Mouse (Mus musculus) stomach, postnatal 0 days (tissue): Measurements from ENCODE around the gene Llgl1. TPM values are rescaled to one million over a fixed set of nuclear protein-coding genes. Genes with fewer than 3 reads are reported as not detected.
A peak's percentile ranks its signal among the peaks of the same experiment; 100 is the strongest.

Experiments
- ATAC-seq: fragments of 200-750 bp; cut with Nextera tagmentation; 2 replicates; pipeline ENCODE4 v1.8.0; 2017; ENCODE audit not compliant: low FRiP score, low TSS enrichment
- DNase-seq: peaks from one replicate; pipeline ENCODE4 v3.0.0-alpha.2; 2016; ENCODE audit warnings: low spot score
- H3K27ac ChIP-seq: fragments of 300-500 bp; sonication (generic); replicated peaks from 2 replicates; pipeline ENCODE4 v1.5.1; 2014; ENCODE audit warnings: mild to moderate bottlenecking, control low read depth
- H3K27me3 ChIP-seq: fragments of 300-500 bp; sonication (generic); 2 replicates; pipeline ENCODE4 v1.6.1; 2014; ENCODE audit warnings: low read length; ENCODE audit not compliant: control insufficient read depth, insufficient read depth
- H3K36me3 ChIP-seq: fragments of 300-500 bp; sonication (generic); 2 replicates; pipeline ENCODE4 v1.6.1; 2014; ENCODE audit warnings: low read length, mixed read lengths; ENCODE audit not compliant: control insufficient read depth, insufficient read depth
- H3K4me1 ChIP-seq: fragments of 300-500 bp; sonication (generic); replicated peaks from 2 replicates; pipeline ENCODE4 v1.6.1; 2014; ENCODE audit warnings: antibody characterized with exemption; ENCODE audit not compliant: control insufficient read depth, insufficient read depth
- H3K4me2 ChIP-seq: fragments of 300-500 bp; sonication (generic); replicated peaks from 2 replicates; pipeline ENCODE4 v1.6.1; 2014; ENCODE audit warnings: low read depth, mild to moderate bottlenecking, control low read depth, moderate library complexity
- H3K4me3 ChIP-seq: fragments of 300-500 bp; sonication (generic); 2 replicates; pipeline ENCODE4 v1.5.1; 2014; ENCODE audit warnings: low read depth, low read length, control low read depth
- H3K9ac ChIP-seq: fragments of 300-500 bp; sonication (generic); 2 replicates; pipeline ENCODE4 v1.6.1; 2014; ENCODE audit warnings: mild to moderate bottlenecking, low read length, control low read depth, mixed read lengths
- H3K9me3 ChIP-seq: fragments of 300-500 bp; sonication (generic); 2 replicates; pipeline ENCODE4 v1.6.1; 2016; ENCODE audit warnings: low read length; ENCODE audit not compliant: control insufficient read depth
- CTCF ChIP-seq: IDR thresholded peaks from 2 replicates; pipeline ENCODE4 v1.5.1; 2016; ENCODE audit warnings: antibody characterized with exemption, low read depth, mild to moderate bottlenecking, moderate library complexity
- EP300 ChIP-seq: optimal IDR thresholded peaks from 2 replicates; pipeline ENCODE3; 2016; ENCODE audit warnings: antibody characterized with exemption
- WGBS: fragments of 180-500 bp; shearing (Covaris S2); extraction: QIAGEN DNeasy Blood & Tissue Kit; methylation state at CpG from one replicate; pipeline ENCODE4 v1.1.7; 2014; 5-methylcytosine and 5-hydroxymethylcytosine counted together
- polyA plus RNA-seq: library from polyadenylated mRNA; unstranded; fragments of >200 nt; fragmentation: Nextera tagmentation; extraction: Ambion mirVana; gene quantifications from 2 replicates; pipeline ENCODE4 v1.2.1, GENCODE M21; 2015

The Llgl1 gene
- polyA plus RNA-seq, 1 experiment from 2014 or later: 13.6 TPM

DNA sequence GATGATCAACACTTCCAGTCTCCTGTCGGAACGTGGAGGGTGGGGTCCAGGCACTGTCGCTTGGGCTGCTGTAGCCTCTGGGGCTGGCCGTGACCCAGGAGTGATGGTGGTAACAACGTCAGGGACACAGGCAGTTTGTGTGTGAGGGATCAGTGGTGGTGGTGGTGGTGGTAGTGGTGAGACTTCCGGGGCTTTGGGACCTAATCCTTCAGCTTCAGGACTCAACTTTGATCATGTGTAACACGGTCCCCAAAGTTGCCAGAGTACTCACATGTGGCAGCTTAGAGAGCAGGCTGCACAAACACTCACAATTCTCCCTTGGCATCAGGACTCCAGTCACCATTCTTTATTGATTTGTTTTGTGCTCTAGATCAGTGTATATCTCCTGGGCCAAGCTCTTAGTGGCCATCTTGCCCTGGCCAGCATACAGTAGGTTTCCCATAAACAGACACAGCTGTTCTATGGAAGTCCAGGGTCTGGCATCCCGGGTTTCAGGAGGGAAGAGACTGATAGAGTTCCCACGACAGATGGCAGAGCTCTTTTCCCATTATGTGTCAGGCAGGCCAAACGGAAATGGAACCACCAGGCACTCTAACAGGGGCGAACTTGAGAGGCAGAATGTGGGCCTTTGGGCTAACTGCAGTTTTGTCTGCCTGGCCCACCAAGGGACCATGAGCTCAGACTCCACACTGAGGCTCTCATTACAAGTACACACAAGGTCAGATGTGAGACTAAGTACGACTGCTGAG lies 28.0 kb downstream of the Llgl1 start:
- H3K9ac ChIP-seq: peak overlapping the region; percentile 92
- peak; percentile 1; the same call in 1 of the 2 replicates for ATAC-seq
- H3K9me3 ChIP-seq: no peaks in the 10 kb centered on the region
- H3K4me3 ChIP-seq: peak overlapping the region; percentile 85
- H3K4me1 ChIP-seq: no peaks in the 10 kb centered on the region; the same call in 1 of the 2 replicates
- no peak for DNase-seq
- WGBS: 2% methylated on average over 12 of the region's 12 CpGs
- peak overlapping the region; percentile 71 for H3K4me2 ChIP-seq
- peak overlapping the region; percentile 92 for H3K27ac ChIP-seq
- TF ChIP-seq CTCF (no peak), EP300 (no peak)
- H3K36me3 ChIP-seq: peaks cover 20% of the 10 kb centered on the region
- no peaks in the 10 kb centered on the region for H3K27me3 ChIP-seq

DNA sequence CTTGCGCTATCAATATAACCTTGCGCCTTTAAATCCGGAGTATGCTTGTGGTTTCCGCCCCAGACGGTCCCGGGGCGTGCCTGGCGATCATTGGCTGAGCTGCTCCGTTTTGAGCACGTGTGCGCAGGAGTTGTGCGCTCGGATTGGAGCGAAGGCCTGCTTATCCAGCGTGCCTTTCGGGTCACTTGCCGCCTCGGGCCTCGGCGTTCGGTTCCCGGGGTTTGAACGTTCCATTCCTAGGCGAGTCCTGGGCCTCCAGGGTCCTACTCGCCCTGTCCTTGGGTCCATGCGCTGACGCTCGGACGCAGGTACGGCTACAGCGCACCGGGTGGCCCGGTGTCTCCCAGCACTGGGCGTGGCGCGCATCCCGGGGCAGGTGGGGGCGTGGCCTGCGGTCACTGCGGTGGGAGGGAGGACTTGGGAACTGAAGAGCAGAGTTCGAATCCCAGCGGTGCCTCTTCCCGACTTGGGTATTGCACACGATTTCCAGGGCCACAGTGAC lies 28.8 kb downstream of the Llgl1 start, which contains the start of gene Mief2:
Gene Mief2, plus strand, starts transcription at position 139 of the 502 bp plus-strand sequence.
- no peaks in the 10 kb centered on the region for H3K27me3 ChIP-seq
- no peaks in the 10 kb centered on the region for H3K9me3 ChIP-seq
- H3K36me3 ChIP-seq: peaks cover 16% of the 10 kb centered on the region
- H3K4me3 ChIP-seq: peak within 1 kb of the TSS; percentile 85
- H3K27ac ChIP-seq: peak within 1 kb of the TSS; percentile 92
- no peak for TF ChIP-seq EP300
- TF ChIP-seq CTCF: 0 out of 2 replicates have a peak, but pooled peaks have one; percentile 3
- peak; percentile 92 for ATAC-seq
- no peaks in the 10 kb centered on the region; the same call in 1 of the 2 replicates for H3K4me1 ChIP-seq
- WGBS: under 1% methylated on average over 44 of the region's 44 CpGs
- DNase-seq: peak; percentile 96
- peak within 1 kb of the TSS; percentile 71 for H3K4me2 ChIP-seq
- H3K9ac ChIP-seq: peak within 1 kb of the TSS; percentile 92

DNA sequence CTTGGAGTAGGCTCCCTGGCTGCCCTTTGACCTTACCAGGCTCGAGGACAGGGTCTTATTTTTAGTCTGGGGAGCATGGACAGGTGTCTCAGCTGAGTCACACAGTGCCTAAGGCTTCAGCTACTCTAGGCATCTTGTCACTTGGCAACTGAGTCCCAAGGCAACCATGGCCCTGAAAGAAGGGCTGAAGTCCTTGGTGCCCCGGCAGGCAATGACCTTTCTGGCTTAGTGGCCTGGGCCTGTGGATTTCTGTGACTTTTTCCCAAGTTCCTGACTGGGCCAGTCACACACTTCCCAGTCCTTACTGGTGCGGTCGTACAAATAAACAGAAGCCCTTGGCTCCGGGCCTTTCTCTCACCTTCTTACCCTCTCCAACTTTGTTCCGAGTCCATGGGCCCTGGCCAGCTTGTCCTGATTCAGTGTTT lies 29.7 kb downstream of the Llgl1 start:
- DNase-seq: no peak
- Histone ChIP-seq H3K27me3 (no peaks in the 10 kb centered on the region), H3K9ac (no peak overlapping the region), H3K4me2 (peak overlapping the region; percentile 71), H3K27ac (peak overlapping the region; percentile 92; the same call in 1 of the 2 replicates), H3K4me1 (no peaks in the 10 kb centered on the region; the same call in 1 of the 2 replicates), H3K9me3 (no peaks in the 10 kb centered on the region), H3K36me3 (peaks cover 8% of the 10 kb centered on the region), H3K4me3 (0 out of 2 replicates have a peak overlapping the region, but pooled peaks have one; percentile 85)
- ATAC-seq: no peak
- TF ChIP-seq EP300 (no peak), CTCF (no peak)
- WGBS: 61% methylated on average over 6 of the region's 6 CpGs

DNA sequence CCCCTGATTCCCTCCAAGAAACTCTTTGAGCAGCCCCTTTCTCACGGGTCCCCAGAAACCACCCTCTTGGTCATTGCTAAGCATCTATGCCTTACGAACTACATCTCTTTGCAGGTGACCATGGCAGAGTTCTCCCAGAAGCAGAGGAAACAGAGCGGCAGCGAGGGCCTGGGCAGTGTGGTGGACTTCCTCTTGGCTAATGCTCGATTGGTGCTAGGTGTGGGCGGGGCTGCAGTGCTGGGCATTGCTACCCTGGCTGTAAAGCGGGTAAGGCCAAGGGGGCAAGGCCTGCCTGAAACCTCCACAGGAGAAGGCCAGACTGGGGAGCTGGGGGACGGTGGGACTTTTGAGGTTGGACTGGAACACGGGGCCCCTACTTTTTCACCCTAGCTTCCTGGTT lies 30.6 kb downstream of the Llgl1 start:
- 83% methylated on average over 9 of the region's 9 CpGs for WGBS
- TF ChIP-seq CTCF (no peak), EP300 (no peak)
- DNase-seq: no peak

DNA sequence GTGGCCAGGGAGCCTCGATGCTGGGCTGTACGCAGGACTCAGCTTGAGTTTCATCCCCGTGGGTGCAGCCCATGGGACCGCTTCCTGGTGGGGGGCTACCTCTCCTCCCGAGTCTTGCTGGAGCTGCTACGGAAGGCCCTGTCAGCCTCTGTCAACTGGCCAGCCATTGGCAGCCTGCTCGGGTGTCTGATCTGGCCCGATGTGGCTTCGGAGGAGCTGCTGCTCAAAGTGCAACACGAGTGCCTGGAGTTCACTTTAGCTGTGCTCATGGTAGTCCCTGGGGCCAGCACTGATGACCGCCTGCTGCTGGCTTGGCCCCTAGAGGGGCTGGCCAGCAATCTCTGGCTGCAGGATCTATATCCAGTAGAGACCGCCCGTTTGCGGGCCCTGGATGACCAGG lies 31.7 kb downstream of the Llgl1 start:
- Histone ChIP-seq H3K4me1 (no peaks in the 10 kb centered on the region; the same call in 1 of the 2 replicates), H3K36me3 (peaks cover 3% of the 10 kb centered on the region; the same call in 1 of the 2 replicates), H3K27ac (no peak overlapping the region), H3K9ac (no peak overlapping the region), H3K9me3 (no peaks in the 10 kb centered on the region), H3K27me3 (no peaks in the 10 kb centered on the region), H3K4me2 (no peak overlapping the region), H3K4me3 (no peak overlapping the region)
- TF ChIP-seq EP300: no peak
- TF ChIP-seq CTCF: no peak
- WGBS: 92% methylated on average over 14 of the region's 14 CpGs
- DNase-seq (no peak), ATAC-seq (no peak)

More for the DNA sequence above, 30.6 kb downstream of the Llgl1 start:
- no peaks in the 10 kb centered on the region; the same call in 1 of the 2 replicates for H3K4me1 ChIP-seq
- peaks cover 3% of the 10 kb centered on the region; the same call in 1 of the 2 replicates for H3K36me3 ChIP-seq
- H3K4me3 ChIP-seq: no peak overlapping the region
- no peak for ATAC-seq
- no peak overlapping the region for H3K4me2 ChIP-seq
- H3K9me3 ChIP-seq: no peaks in the 10 kb centered on the region
- no peak overlapping the region for H3K9ac ChIP-seq
- no peaks in the 10 kb centered on the region for H3K27me3 ChIP-seq
- H3K27ac ChIP-seq: no peak overlapping the region

- no peak overlapping the region for H3K9ac ChIP-seq
- DNase-seq (peak; percentile 59), ATAC-seq (peak; percentile 83)
- peaks cover 3% of the 10 kb centered on the region for H3K36me3 ChIP-seq
- no peak overlapping the region for H3K4me3 ChIP-seq
- H3K27me3 ChIP-seq: no peaks in the 10 kb centered on the region
- no peaks in the 10 kb centered on the region for H3K9me3 ChIP-seq
- WGBS: 47% methylated on average over 2 of the region's 2 CpGs
- no peaks in the 10 kb centered on the region; the same call in 1 of the 2 replicates for H3K4me1 ChIP-seq
- H3K27ac ChIP-seq: peak overlapping the region; percentile 45
- no peak for TF ChIP-seq EP300
- no peak for TF ChIP-seq CTCF
- no peak overlapping the region for H3K4me2 ChIP-seq
These were observed 34.7 kb downstream of the Llgl1 start for GRCm38 (mm10) chr11:60734206-60734605.
